Mouse (Mus musculus) central nervous system, embryonic 18 days (tissue): ENCODE data around the gene Csrp1. TPM values are rescaled to one million over a fixed set of nuclear protein-coding genes. Genes with fewer than 3 reads are reported as not detected.

Source experiments
- polyA plus RNA-seq: library from polyadenylated mRNA; depleted of rRNA; stranded (reverse); fragments of >200 nt; gene quantifications from 2 replicates; pipeline ENCODE4 v1.2.3, GENCODE M21; 2012; rRNA removed

Gene Csrp1
- 29.7 and 30.8 TPM in 2 replicates for polyA plus RNA-seq

GRCm38 (mm10) chr1:135719983-135720382, at the start of gene Csrp1:
TSS of gene Csrp1 (plus strand) at chr1:135720061.

GRCm38 (mm10) chr1:135765645-135766591, 46.1 kb downstream of the Csrp1 start, which contains the start of gene Phlda3:
TSS of gene Phlda3 (plus strand) at chr1:135766119.

GRCm38 (mm10) chr1:135778780-135779535, 59.1 kb downstream of the Csrp1 start, which contains the start of gene Tnni1:
TSS of gene Tnni1 (plus strand) at chr1:135779434.

Other genes with a start within 250 kb of the Csrp1 start
- 73.0 and 84.1 TPM in 2 replicates for gene Nav1, start 112.8 kb upstream of the Csrp1 start, polyA plus RNA-seq
- 25.7 and 30.5 TPM in 2 replicates for gene Phlda3, start 46.1 kb downstream of the Csrp1 start, polyA plus RNA-seq
- gene Tnni1, start 59.4 kb downstream of the Csrp1 start, polyA plus RNA-seq, result 0.27 and 21.4 TPM in 2 replicates
- gene Lad1, start 98.5 kb downstream of the Csrp1 start, polyA plus RNA-seq, result 0.63 and 0.66 TPM in 2 replicates
- gene Tnnt2, start 116.3 kb downstream of the Csrp1 start, polyA plus RNA-seq, result 0.67 and 3.2 TPM in 2 replicates
- 0.09 and 1.7 TPM in 2 replicates for gene Pkp1, start 199.1 kb downstream of the Csrp1 start, polyA plus RNA-seq